Mouse (Mus musculus) midbrain, embryonic 12.5 days (tissue): ENCODE data around the gene Ttll6. TPM values are rescaled to one million over a fixed set of nuclear protein-coding genes. Genes with fewer than 3 reads are reported as not detected.

Experiments used
- ATAC-seq: fragments of 200-750 bp; cut with Nextera tagmentation; 2 replicates; pipeline ENCODE4 v1.8.0; 2017; ENCODE audit warnings: low read depth, moderate TSS enrichment, moderate library complexity; ENCODE audit not compliant: low FRiP score
- H3K27ac ChIP-seq: fragments of 300-500 bp; sonication (generic); replicated peaks from 2 replicates; pipeline ENCODE4 v1.5.1; 2016; ENCODE audit warnings: mild to moderate bottlenecking
- H3K27me3 ChIP-seq: fragments of 300-500 bp; sonication (generic); 2 replicates; pipeline ENCODE4 v1.6.1; 2016; ENCODE audit warnings: mild to moderate bottlenecking
- H3K36me3 ChIP-seq: fragments of 300-500 bp; sonication (generic); 2 replicates; pipeline ENCODE4 v1.6.1; 2016
- H3K4me1 ChIP-seq: fragments of 300-500 bp; sonication (generic); 2 replicates; pipeline ENCODE4 v1.6.1; 2016
- H3K4me2 ChIP-seq: fragments of 300-500 bp; sonication (generic); replicated peaks from 2 replicates; pipeline ENCODE4 v1.6.1; 2016; ENCODE audit warnings: mild to moderate bottlenecking, moderate library complexity
- H3K4me3 ChIP-seq: fragments of 300-500 bp; sonication (generic); 2 replicates; pipeline ENCODE4 v1.5.1; 2016; ENCODE audit warnings: mild to moderate bottlenecking
- H3K9ac ChIP-seq: fragments of 300-500 bp; sonication (generic); replicated peaks from 2 replicates; pipeline ENCODE4 v1.6.1; 2016; ENCODE audit warnings: mild to moderate bottlenecking, moderate library complexity
- H3K9me3 ChIP-seq: fragments of 300-500 bp; sonication (generic); 2 replicates; pipeline ENCODE4 v1.6.1; 2016; ENCODE audit warnings: mild to moderate bottlenecking
- WGBS: fragments of 180-500 bp; shearing (Covaris S2); methylation state at CpG from one replicate; pipeline ENCODE4 v1.1.7; 2016; 5-methylcytosine and 5-hydroxymethylcytosine counted together
- polyA plus RNA-seq: library from polyadenylated mRNA; unstranded; fragments of >200 nt; fragmentation: Nextera tagmentation; extraction: Ambion mirVana; gene quantifications from 2 replicates; pipeline ENCODE4 v1.2.1, GENCODE M21; 2016

Gene Ttll6
- polyA plus RNA-seq, 1 experiment from 2014 or later, result not detected

DNA sequence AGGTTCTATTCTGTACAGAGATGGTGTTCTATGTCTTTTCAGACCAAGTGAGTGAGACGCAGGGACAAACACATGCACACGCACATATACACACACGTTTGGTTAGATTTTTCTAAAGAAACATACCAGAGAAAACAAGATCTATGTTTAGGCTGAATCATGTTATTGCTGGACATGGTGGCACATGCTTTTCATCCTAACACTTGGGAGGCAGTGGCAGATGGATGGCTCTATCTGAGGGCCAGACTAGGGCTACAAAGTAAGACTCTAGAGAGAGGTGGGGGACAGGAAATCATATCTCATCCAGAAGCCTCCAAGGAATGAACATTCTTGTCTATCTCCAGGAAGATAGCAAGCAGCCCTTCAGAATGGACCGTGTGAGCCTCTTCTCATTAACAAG is 47.5 kb downstream of the Ttll6 start:
- ATAC-seq, result no peak
- 0 out of 2 replicates have a peak, but pooled peaks cover 4% of the 10 kb centered on the region for H3K9me3 ChIP-seq
- 22% methylated on average over 4 of the region's 4 CpGs for WGBS
- no peak overlapping the region for H3K9ac ChIP-seq
- no peaks in the 10 kb centered on the region for H3K4me1 ChIP-seq
- no peak overlapping the region for H3K27ac ChIP-seq
- no peaks in the 10 kb centered on the region for H3K36me3 ChIP-seq
- H3K27me3 ChIP-seq, result peaks cover 95% of the 10 kb centered on the region
- no peak overlapping the region for H3K4me3 ChIP-seq
- H3K4me2 ChIP-seq, result no peak overlapping the region

DNA sequence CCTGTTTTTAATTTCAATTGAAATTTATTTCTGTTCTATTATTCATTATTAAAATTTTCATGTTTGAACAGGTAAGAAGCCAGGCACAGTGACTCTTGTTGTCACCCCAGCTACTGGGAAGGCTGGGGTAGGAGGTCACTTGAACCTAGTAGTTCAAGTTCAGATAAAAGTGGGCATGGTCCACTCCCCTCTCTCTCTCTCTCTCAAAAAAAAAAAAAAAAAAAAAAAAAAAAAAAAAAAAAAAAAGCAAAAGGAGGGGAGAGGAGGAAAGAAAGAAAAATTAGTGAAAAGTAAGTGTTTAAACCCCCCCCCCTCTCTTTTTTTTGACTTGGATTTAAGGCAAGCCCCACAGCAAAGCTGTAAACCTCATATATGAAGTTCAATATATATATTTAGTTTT is 50.6 kb downstream of the Ttll6 start:
- H3K9ac ChIP-seq, result no peak overlapping the region
- no peaks in the 10 kb centered on the region for H3K36me3 ChIP-seq
- H3K27me3 ChIP-seq, result peaks cover 97% of the 10 kb centered on the region
- H3K4me2 ChIP-seq, result no peak overlapping the region
- no peaks in the 10 kb centered on the region for H3K4me1 ChIP-seq
- H3K27ac ChIP-seq, result no peak overlapping the region
- H3K9me3 ChIP-seq, result 0 out of 2 replicates have a peak, but pooled peaks cover 4% of the 10 kb centered on the region
- no peak overlapping the region for H3K4me3 ChIP-seq
- no peak for ATAC-seq

DNA sequence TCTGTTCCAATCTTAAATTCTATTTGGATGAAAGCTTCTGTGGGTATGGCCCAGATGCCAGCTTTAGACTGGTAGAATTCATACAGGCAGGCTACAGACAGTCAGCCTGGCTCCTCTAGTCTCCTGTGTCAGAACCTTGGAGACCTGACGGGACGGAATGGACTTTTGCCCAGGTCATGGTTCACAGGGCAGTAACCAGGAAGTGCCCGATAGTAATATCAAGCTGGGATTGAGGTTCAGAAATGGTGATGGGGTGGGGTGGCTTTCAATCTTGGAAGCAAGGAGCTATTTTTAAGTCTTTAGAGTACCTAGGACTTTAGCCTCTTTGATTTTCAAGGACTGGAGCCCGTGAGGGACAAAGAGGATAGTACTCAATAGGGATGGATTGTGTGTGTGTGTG is 53.7 kb downstream of the Ttll6 start:
- H3K4me3 ChIP-seq, result no peak overlapping the region
- H3K4me2 ChIP-seq, result no peak overlapping the region
- H3K9me3 ChIP-seq, result 0 out of 2 replicates have a peak, but pooled peaks cover 4% of the 10 kb centered on the region
- whole genome bisulfite sequencing, result 17% methylated on average over 4 of the region's 4 CpGs
- H3K27me3 ChIP-seq, result peaks cover 95% of the 10 kb centered on the region
- no peaks in the 10 kb centered on the region for H3K36me3 ChIP-seq
- H3K27ac ChIP-seq, result no peak overlapping the region
- H3K9ac ChIP-seq, result no peak overlapping the region
- no peak for ATAC-seq
- H3K4me1 ChIP-seq, result 0 out of 2 replicates have a peak, but pooled peaks cover 4% of the 10 kb centered on the region

DNA sequence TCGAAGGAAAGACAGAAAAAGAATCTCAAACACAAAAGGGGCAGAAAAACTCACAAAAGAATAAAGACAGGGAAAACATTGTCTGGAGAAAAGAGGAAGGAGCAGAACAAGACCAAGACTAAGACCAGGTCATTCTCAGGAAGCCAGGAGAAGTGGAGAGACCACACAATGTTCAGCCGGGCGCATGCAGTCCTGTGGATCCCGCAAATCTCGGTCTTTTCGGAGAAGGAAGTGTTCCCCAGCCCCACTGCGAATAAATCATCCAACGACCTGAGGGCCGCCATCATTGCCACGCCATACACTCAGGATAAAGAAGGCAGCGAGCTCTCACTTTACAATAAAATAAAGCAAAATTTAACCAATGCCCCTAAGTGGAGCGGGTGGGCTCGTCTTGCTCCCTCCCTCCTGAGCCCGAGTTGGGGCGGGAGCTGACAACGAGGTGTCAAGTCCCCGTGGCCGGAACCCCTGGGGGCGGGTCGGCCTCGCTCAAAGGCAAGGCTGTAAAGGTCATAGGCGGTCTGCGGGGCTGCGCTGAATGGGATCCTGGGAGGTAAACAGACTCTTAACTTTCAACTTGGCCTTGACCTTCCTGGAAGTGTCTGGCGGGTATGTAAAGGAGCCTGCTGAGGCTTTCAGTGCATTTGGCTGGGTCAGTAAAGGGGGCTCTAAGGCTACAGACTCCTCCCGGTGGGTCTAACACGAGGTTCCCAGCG is 56.4 kb downstream of the Ttll6 start:
- no peaks in the 10 kb centered on the region for H3K36me3 ChIP-seq
- H3K4me2 ChIP-seq, result no peak overlapping the region
- peaks cover 12% of the 10 kb centered on the region; the same call in 1 of the 2 replicates for H3K4me1 ChIP-seq
- 2% methylated on average over 28 of the region's 28 CpGs for WGBS
- no peaks in the 10 kb centered on the region for H3K9me3 ChIP-seq
- peaks cover 98% of the 10 kb centered on the region for H3K27me3 ChIP-seq
- H3K9ac ChIP-seq, result no peak overlapping the region
- ATAC-seq, result no peak
- no peak overlapping the region for H3K27ac ChIP-seq
- no peak overlapping the region for H3K4me3 ChIP-seq

DNA sequence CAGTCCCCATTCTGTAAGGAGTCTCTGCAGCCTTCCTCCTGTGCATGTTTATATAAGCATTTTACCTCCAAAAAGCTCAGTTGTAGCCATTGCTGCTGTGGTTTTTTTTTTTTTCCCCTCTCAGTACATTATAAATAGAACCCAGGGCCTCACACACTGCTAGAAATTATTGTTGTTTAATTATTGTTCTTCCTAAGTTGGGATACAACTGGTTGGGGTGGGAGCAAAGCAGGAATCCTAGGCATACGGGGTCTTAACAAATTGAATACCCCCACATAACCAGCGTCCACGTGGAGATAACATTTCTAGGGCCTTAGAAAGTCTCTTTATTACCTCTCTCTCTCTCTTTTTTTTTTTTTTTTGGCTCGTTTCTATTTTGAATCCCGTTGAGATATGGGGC is 57.5 kb downstream of the Ttll6 start:
- peaks cover 12% of the 10 kb centered on the region; the same call in 1 of the 2 replicates for H3K4me1 ChIP-seq
- H3K9ac ChIP-seq, result no peak overlapping the region
- no peaks in the 10 kb centered on the region for H3K9me3 ChIP-seq
- no peak for ATAC-seq
- no peaks in the 10 kb centered on the region for H3K36me3 ChIP-seq
- peaks cover 98% of the 10 kb centered on the region for H3K27me3 ChIP-seq
- 4% methylated on average over 5 of the region's 5 CpGs for WGBS
- no peak overlapping the region for H3K4me3 ChIP-seq
- H3K4me2 ChIP-seq, result no peak overlapping the region
- H3K27ac ChIP-seq, result no peak overlapping the region

DNA sequence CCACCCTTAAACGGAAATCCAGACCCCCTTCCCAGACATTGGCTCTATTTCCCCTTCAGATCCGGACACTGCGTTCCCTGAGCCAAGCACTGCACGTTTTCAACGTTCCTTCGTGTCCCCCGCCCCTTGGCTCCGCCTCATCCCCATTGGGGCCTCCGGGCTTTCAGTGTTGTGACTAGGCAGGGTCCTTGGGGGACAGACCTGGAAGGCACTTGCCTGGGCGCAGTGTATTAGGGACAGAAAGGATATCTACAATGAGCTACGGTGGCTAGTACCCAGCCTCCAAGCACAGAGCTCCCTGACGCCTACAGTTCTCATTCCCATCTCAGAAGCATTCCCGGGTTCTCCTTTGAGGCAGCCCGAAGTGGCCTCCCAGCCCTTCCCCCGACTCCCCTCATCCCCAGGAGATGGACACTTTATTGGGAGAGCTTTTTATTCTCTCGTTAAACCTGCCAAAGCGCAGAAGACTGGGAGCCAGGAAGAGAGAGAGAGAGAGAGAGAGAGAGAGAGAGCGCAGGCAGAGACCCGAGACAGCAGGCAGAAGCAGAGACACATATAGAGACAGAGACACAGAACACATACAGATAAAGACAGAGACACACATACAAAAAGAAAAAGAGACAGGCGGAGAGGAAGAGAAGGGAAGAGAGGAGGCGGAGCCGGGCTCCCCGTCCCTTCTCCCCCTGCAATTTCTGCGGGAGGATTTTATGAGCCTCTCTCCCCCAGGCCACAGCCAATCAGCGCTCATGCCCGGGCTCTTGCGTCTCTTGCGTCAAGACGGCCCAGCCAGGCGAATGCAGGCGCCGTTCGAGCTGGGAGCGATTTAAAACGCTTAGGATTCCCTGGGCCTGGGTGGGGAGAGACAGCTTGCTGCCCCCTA is 60.2 kb downstream of the Ttll6 start, which contains the start of gene Hoxb13:
Gene Hoxb13, plus strand, starts transcription at position 796 of the 880 bp plus-strand sequence.
- Histone ChIP-seq H3K9me3 (no peaks in the 10 kb centered on the region), H3K9ac (no peak within 1 kb of the TSS), H3K27ac (no peak within 1 kb of the TSS), H3K36me3 (no peaks in the 10 kb centered on the region), H3K27me3 (peaks cover 98% of the 10 kb centered on the region), H3K4me1 (peaks cover 12% of the 10 kb centered on the region; the same call in 1 of the 2 replicates), H3K4me2 (peak within 1 kb of the TSS; percentile 14), H3K4me3 (0 out of 2 replicates have a peak within 1 kb of the TSS, but pooled peaks have one; percentile 10)
- WGBS, result under 1% methylated on average over 32 of the region's 35 CpGs
- ATAC-seq, result no peak

DNA sequence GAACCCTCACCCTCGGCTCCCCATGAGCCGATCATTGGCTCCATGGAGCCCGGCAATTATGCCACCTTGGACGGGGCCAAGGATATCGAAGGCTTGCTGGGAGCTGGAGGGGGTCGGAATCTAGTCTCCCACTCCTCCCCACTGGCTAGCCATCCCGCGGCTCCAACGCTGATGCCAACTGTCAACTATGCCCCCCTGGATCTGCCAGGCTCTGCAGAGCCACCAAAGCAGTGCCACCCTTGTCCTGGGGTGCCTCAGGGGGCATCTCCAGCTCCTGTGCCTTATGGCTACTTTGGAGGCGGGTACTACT is 60.8 kb downstream of the Ttll6 start:
- 2% methylated on average over 10 of the region's 10 CpGs for WGBS
- Histone ChIP-seq H3K4me3 (0 out of 2 replicates have a peak overlapping the region, but pooled peaks have one; percentile 10), H3K27me3 (peaks cover 98% of the 10 kb centered on the region), H3K4me1 (peaks cover 12% of the 10 kb centered on the region; the same call in 1 of the 2 replicates), H3K27ac (no peak overlapping the region), H3K9me3 (no peaks in the 10 kb centered on the region), H3K9ac (no peak overlapping the region), H3K4me2 (peak overlapping the region; percentile 14), H3K36me3 (no peaks in the 10 kb centered on the region)
- no peak for ATAC-seq

DNA sequence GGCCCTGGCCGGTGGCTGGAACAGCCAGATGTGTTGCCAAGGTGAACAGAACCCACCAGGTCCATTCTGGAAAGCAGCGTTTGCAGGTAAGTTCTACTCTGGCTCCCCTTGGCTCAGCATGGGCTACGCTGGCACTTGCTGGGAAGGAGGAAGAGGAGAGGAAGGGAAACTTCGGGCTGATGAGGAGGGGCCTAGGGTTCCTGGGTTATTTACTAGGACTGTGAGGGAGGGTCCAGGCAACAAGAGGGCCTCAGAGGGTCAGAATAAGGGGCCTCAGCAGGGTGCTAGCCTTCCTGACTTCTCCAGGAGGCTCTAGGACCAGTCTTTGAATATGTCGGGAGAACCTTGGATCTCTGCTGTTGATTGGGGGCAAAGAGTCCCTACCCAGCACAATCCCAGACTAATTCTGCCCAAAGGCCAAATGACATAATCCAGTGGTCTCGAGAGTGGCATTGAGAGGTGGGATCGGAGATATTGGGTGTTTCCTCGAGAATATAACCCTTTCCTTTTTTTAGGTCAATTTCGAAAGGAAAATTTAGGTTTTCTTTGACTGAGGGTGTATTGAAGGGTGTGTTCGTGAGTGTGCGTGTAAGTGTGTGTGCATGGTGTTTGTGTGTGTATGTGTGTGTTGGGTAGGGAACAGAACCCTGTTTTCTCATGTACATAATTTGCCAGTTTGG is 61.5 kb downstream of the Ttll6 start:
- WGBS, result 6% methylated on average over 11 of the region's 11 CpGs
- no peak overlapping the region for H3K4me2 ChIP-seq
- no peaks in the 10 kb centered on the region for H3K9me3 ChIP-seq
- H3K27ac ChIP-seq, result no peak overlapping the region
- H3K4me3 ChIP-seq, result no peak overlapping the region
- ATAC-seq, result no peak
- peaks cover 11% of the 10 kb centered on the region; the same call in 1 of the 2 replicates for H3K4me1 ChIP-seq
- no peaks in the 10 kb centered on the region for H3K36me3 ChIP-seq
- H3K27me3 ChIP-seq, result peaks cover 100% of the 10 kb centered on the region
- no peak overlapping the region for H3K9ac ChIP-seq

DNA sequence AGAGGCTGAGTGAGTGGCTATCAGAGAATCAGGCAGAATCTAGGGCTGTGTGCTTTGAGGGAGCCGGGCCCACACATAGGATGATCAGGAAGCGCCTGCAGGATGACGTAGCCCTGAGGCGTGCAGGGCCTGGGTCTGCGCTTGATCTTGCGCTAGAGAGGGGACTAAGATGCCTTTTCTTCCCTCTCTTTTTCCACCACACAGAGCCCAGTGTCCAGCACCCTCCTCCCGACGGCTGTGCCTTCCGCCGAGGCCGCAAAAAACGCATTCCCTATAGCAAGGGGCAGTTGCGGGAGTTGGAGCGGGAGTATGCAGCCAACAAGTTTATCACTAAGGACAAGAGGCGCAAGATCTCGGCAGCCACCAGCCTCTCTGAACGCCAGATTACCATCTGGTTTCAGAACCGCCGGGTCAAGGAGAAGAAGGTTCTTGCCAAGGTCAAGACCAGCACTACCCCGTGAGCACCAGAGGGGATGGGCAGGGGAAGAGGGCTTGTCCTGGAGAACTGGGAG is 62.2 kb downstream of the Ttll6 start:
- no peak for ATAC-seq
- no peaks in the 10 kb centered on the region for H3K36me3 ChIP-seq
- H3K27me3 ChIP-seq, result peaks cover 100% of the 10 kb centered on the region
- H3K4me1 ChIP-seq, result peaks cover 9% of the 10 kb centered on the region; the same call in 1 of the 2 replicates
- no peaks in the 10 kb centered on the region for H3K9me3 ChIP-seq
- H3K9ac ChIP-seq, result no peak overlapping the region
- H3K4me2 ChIP-seq, result no peak overlapping the region
- 2% methylated on average over 20 of the region's 20 CpGs for whole genome bisulfite sequencing
- H3K4me3 ChIP-seq, result no peak overlapping the region
- H3K27ac ChIP-seq, result no peak overlapping the region

DNA sequence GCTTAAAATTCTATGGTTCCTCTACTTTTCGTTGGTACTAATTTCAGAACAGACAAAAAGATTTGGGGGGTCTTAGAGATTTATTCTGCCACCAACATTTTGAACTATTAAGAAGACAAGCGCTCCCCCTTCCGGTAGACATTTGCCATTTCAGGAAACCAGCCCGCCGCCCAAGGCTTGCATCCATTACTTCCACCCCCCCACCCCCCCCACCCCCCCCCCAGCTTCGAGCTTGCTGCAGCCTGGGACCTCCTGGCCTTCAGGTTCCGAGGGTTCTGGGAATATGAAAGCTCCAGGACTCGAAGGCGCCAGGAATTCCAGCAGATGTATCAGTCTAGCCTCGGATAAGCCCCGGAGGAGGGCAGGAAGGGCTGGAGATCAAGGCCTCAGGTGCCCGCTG is 65.1 kb downstream of the Ttll6 start:
- Histone ChIP-seq H3K27ac (no peak overlapping the region), H3K9ac (no peak overlapping the region), H3K4me1 (peaks cover 7% of the 10 kb centered on the region; the same call in 1 of the 2 replicates), H3K36me3 (no peaks in the 10 kb centered on the region), H3K4me2 (no peak overlapping the region), H3K9me3 (no peaks in the 10 kb centered on the region), H3K27me3 (peaks cover 100% of the 10 kb centered on the region), H3K4me3 (no peak overlapping the region)
- 1% methylated on average over 12 of the region's 12 CpGs for WGBS
- ATAC-seq, result no peak

DNA sequence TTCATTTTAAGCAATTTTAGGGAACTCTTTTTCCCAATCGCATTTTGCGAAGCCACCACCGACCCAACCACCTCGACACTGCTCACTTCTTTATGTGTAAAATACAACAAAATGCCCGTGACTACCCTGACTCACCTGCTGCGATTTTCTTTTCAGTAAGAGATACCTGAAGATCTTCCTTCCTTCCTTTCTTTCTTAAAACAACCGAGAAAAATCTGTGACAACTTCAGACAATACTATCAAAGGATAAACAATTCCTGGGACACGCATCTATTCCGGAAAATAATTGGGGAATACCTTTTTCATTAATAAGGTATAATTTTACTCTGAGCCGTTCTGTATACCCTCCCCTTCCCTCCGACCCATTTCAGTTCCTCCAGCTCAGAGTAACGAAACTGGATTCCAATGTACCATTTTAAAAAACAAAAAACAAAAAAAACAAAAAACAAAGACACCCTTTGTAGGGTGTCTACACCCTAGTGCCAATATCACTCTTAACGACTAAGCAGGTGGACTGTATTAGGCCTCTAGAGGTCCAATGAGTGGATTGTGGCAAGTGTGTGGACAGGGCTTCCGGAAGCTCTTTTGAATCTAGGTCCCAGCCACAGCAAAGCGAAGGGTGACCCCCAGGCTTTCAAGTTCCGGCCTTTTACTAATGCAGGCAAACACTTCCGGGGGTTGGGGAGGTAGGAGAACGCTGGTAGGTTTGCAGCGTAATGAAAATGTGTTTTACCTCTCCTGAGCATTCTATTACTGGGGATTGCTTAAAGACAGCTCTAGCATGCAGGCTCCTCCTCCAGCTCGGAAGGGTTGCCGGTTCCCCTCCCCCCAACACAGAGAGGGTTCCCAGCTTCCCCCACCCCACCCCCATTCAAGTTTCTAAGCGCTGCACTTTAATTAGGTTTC is 65.8 kb downstream of the Ttll6 start:
- ATAC-seq, result no peak
- H3K4me3 ChIP-seq, result no peak overlapping the region
- H3K27ac ChIP-seq, result no peak overlapping the region
- no peaks in the 10 kb centered on the region for H3K36me3 ChIP-seq
- 3% methylated on average over 22 of the region's 22 CpGs for WGBS
- H3K9me3 ChIP-seq, result no peaks in the 10 kb centered on the region
- no peaks in the 10 kb centered on the region for H3K4me1 ChIP-seq
- no peak overlapping the region for H3K9ac ChIP-seq
- H3K27me3 ChIP-seq, result peaks cover 100% of the 10 kb centered on the region
- no peak overlapping the region for H3K4me2 ChIP-seq
